ENCODE assay signal across 8 mouse cellular contexts in the genomic region with DNA sequence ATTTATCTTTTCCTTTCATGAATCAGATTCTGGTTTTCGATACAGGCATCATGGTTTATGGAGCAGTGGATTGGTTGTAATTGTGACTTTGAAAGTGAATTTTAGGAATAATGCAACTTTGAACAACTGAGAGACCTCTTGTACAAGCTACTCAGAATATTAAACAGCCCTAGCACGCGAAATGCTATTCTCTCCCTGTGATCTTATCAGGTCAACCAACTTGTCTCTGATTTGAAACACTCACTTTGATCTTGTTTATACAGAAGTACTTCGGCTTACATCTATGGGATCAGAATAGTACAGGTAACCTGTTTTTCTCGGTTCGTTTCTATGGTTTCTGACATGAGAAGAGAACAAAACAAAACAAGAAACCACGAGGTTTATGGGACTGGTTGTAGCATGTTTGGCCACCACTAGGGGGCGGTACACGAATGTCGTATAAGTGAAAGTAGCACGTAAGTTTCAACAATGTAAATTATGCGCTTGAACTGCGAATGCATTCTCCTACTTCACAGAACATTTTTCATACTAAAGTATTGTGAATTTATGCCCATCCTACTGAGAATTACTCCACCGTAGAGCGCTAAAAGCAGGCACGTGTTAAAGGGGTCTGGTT.
DNase-seq lines count a peak whose midpoint lies in the region; ATAC-seq and TF ChIP-seq lines count a peak whose summit lies in the region.

No protein-coding gene starts in this region.

- H3K9ac ChIP-seq in heart, embryonic 11.5 days (ENCODE audit: low read depth, low read length) = no peak overlapping the region
- no peak overlapping the region for H3K9ac ChIP-seq in kidney, embryonic 15.5 days
- H3K9ac ChIP-seq in midbrain, postnatal 0 days (replicated peaks; ENCODE audit: low read length, poor library complexity, severe bottlenecking) = no peak overlapping the region

- ATAC-seq in heart, embryonic 11.5 days (replicated peaks; ENCODE audit: insufficient number of reproducible peaks, low FRiP score, low TSS enrichment) = no peak; the same call in 1 of the 2 replicates
- ATAC-seq in kidney, embryonic 15.5 days (replicated peaks; ENCODE audit: low FRiP score) = peak; percentile 81
- ATAC-seq in midbrain, postnatal 0 days (ENCODE audit: low FRiP score) = peak; percentile 79

- H3K4me1 ChIP-seq in embryonic facial prominence, embryonic 10.5 days = peaks cover 7% of the 10 kb centered on the region; the same call in 1 of the 2 replicates
- no peaks in the 10 kb centered on the region for H3K4me1 ChIP-seq in heart, embryonic 11.5 days (ENCODE audit: control insufficient read depth, insufficient read depth, low read length)
- H3K4me1 ChIP-seq in kidney, embryonic 15.5 days = 0 out of 2 replicates have a peak, but pooled peaks cover 6% of the 10 kb centered on the region
- H3K4me1 ChIP-seq in midbrain, postnatal 0 days (ENCODE audit: insufficient read depth, low read length) = no peaks in the 10 kb centered on the region

- peak overlapping the region; percentile 52 for H3K4me2 ChIP-seq in heart, embryonic 11.5 days
- H3K4me2 ChIP-seq in kidney, embryonic 15.5 days = peak overlapping the region; percentile 49
- H3K4me2 ChIP-seq in midbrain, postnatal 0 days (ENCODE audit: low read depth, low read length, poor library complexity, severe bottlenecking) = peak overlapping the region; percentile 25; the same call in 1 of the 2 replicates

- 26% methylated on average over 16 of the region's 16 CpGs for WGBS in embryonic facial prominence, embryonic 10.5 days
- 23% methylated on average over 16 of the region's 16 CpGs for WGBS in heart, embryonic 11.5 days (ENCODE audit: insufficient replicate concordance)
- WGBS in kidney, embryonic 15.5 days = 20% methylated on average over 16 of the region's 16 CpGs
- WGBS in midbrain, postnatal 0 days = 15% methylated on average over 16 of the region's 16 CpGs

- H3K27ac ChIP-seq in embryonic facial prominence, embryonic 10.5 days (replicated peaks) = peak overlapping the region; percentile 57; the same call in 1 of the 2 replicates
- H3K27ac ChIP-seq in heart, embryonic 11.5 days (ENCODE audit: low read depth, low read length) = no peak overlapping the region
- H3K27ac ChIP-seq in kidney, embryonic 15.5 days = no peak overlapping the region
- no peak overlapping the region for H3K27ac ChIP-seq in midbrain, postnatal 0 days (ENCODE audit: low read depth, low read length)

- no peak overlapping the region; the same call in 1 of the 2 replicates for H3K4me3 ChIP-seq in embryonic facial prominence, embryonic 10.5 days
- H3K4me3 ChIP-seq in heart, embryonic 11.5 days (ENCODE audit: low read depth, low read length) = no peak overlapping the region
- H3K4me3 ChIP-seq in kidney, embryonic 15.5 days (replicated peaks) = peak overlapping the region; percentile 14; the same call in 1 of the 2 replicates
- H3K4me3 ChIP-seq in midbrain, postnatal 0 days (ENCODE audit: low read depth, low read length) = no peak overlapping the region

- no peaks in the 10 kb centered on the region for H3K27me3 ChIP-seq in embryonic facial prominence, embryonic 10.5 days (replicated peaks; ENCODE audit: low read depth, poor library complexity, severe bottlenecking)
- H3K27me3 ChIP-seq in heart, embryonic 11.5 days (ENCODE audit: control insufficient read depth, insufficient read depth, low read length) = no peaks in the 10 kb centered on the region
- no peaks in the 10 kb centered on the region for H3K27me3 ChIP-seq in kidney, embryonic 15.5 days
- H3K27me3 ChIP-seq in midbrain, postnatal 0 days (ENCODE audit: insufficient read depth, low read length) = no peaks in the 10 kb centered on the region
- H3K27me3 ChIP-seq in splenic B cell, adult 2 months (ENCODE audit: control insufficient read depth, insufficient read depth, low read length, poor library complexity, severe bottlenecking) = no peaks in the 10 kb centered on the region

- peak; percentile 97 for TF ChIP-seq CTCF in midbrain, postnatal 0 days (IDR thresholded peaks at IDR 0.05)

- no peaks in the 10 kb centered on the region for H3K36me3 ChIP-seq in embryonic facial prominence, embryonic 10.5 days (replicated peaks)
- no peaks in the 10 kb centered on the region for H3K36me3 ChIP-seq in heart, embryonic 11.5 days (ENCODE audit: control insufficient read depth, insufficient read depth, low read length)
- no peaks in the 10 kb centered on the region for H3K36me3 ChIP-seq in kidney, embryonic 15.5 days
- H3K36me3 ChIP-seq in midbrain, postnatal 0 days (ENCODE audit: insufficient read depth, low read length) = no peaks in the 10 kb centered on the region
- H3K36me3 ChIP-seq in splenic B cell, adult 2 months (ENCODE audit: control insufficient read depth, insufficient read depth, low read length, poor library complexity, severe bottlenecking) = no peaks in the 10 kb centered on the region

- H3K9me3 ChIP-seq in embryonic facial prominence, embryonic 10.5 days = no peaks in the 10 kb centered on the region
- H3K9me3 ChIP-seq in heart, embryonic 11.5 days (replicated peaks; ENCODE audit: control insufficient read depth, low read length) = no peaks in the 10 kb centered on the region
- no peaks in the 10 kb centered on the region for H3K9me3 ChIP-seq in kidney, embryonic 15.5 days (replicated peaks)
- H3K9me3 ChIP-seq in midbrain, postnatal 0 days (ENCODE audit: low read length) = no peaks in the 10 kb centered on the region

- DNase-seq in 3T3-L1 (ENCODE audit: low read depth, low spot score) (peak; percentile 90), liver (peak; percentile 77)
- peak; percentile 84 for DNase-seq in adrenal gland, postnatal 10 days
- peak; percentile 84 for DNase-seq in embryonic facial prominence, embryonic 10.5 days (ENCODE audit: low spot score)
- DNase-seq in midbrain, postnatal 0 days (ENCODE audit: low spot score) = peak; percentile 90
- DNase-seq in splenic B cell, adult 2 months (ENCODE audit: low read depth, low spot score) = peak; percentile 64
